Mouse (Mus musculus): Measurements from ENCODE around the gene Sec61a2.

Sec61a2 gene

GRCm38 (mm10) chr2:5894843-5895570 lies at the start of gene Sec61a2:
Gene Sec61a2 (minus strand): TSS chr2:5895432.
- DNase-seq (ENCODE audit: low spot score in 2 of 2): peak; percentile 92 to 99

GRCm38 (mm10) chr2:5943071-5943470 lies 47.8 kb upstream of the Sec61a2 start:
- no peak for DNase-seq (ENCODE audit: low spot score in 2 of 2)

GRCm38 (mm10) chr2:5942416-5943032 lies 47.3 kb upstream of the Sec61a2 start, which contains the start of gene Dhtkd1:
Gene Dhtkd1 (minus strand): TSS chr2:5942792.
- DNase-seq (ENCODE audit: low spot score in 2 of 2): peak in 1 of 2 experiments; percentile 70

- DNase-seq (ENCODE audit: low spot score in 2 of 2): no peak
Measured at GRCm38 (mm10) chr2:5941861-5942415, 46.7 kb upstream of the Sec61a2 start.

GRCm38 (mm10) chr2:5940936-5941335 lies 45.7 kb upstream of the Sec61a2 start:
- DNase-seq (ENCODE audit: low spot score in 2 of 2): no peak

- DNase-seq (ENCODE audit: low spot score in 2 of 2): no peak
Measured at GRCm38 (mm10) chr2:5939911-5940310, 44.7 kb upstream of the Sec61a2 start.

GRCm38 (mm10) chr2:5939319-5939718 lies 44.1 kb upstream of the Sec61a2 start:
- no peak for DNase-seq (ENCODE audit: low spot score in 2 of 2)

- DNase-seq (ENCODE audit: low spot score in 2 of 2): no peak
Measured at GRCm38 (mm10) chr2:5936550-5936949, 41.3 kb upstream of the Sec61a2 start.

- no peak for DNase-seq (ENCODE audit: low spot score in 2 of 2)
Measured at GRCm38 (mm10) chr2:5936068-5936467, 40.8 kb upstream of the Sec61a2 start.

- no peak for DNase-seq (ENCODE audit: low spot score in 2 of 2)
Measured at GRCm38 (mm10) chr2:5934936-5935335, 39.7 kb upstream of the Sec61a2 start.

- DNase-seq (ENCODE audit: low spot score in 2 of 2): no peak
Measured at GRCm38 (mm10) chr2:5931938-5932337, 36.7 kb upstream of the Sec61a2 start.

GRCm38 (mm10) chr2:5930291-5931054 lies 35.2 kb upstream of the Sec61a2 start:
- DNase-seq (ENCODE audit: low spot score in 2 of 2): no peak

- DNase-seq (ENCODE audit: low spot score in 2 of 2): no peak
Measured at GRCm38 (mm10) chr2:5929793-5930192, 34.6 kb upstream of the Sec61a2 start.

- no peak for DNase-seq (ENCODE audit: low spot score in 2 of 2)
Measured at GRCm38 (mm10) chr2:5927481-5927880, 32.2 kb upstream of the Sec61a2 start.

- no peak for DNase-seq (ENCODE audit: low spot score in 2 of 2)
Measured at GRCm38 (mm10) chr2:5923786-5924185, 28.6 kb upstream of the Sec61a2 start.

GRCm38 (mm10) chr2:5922823-5923222 lies 27.6 kb upstream of the Sec61a2 start:
- DNase-seq (ENCODE audit: low spot score in 2 of 2): no peak

- DNase-seq (ENCODE audit: low spot score in 2 of 2): no peak
Measured at GRCm38 (mm10) chr2:5911282-5911965, 16.2 kb upstream of the Sec61a2 start.

GRCm38 (mm10) chr2:5906625-5907024 lies 11.4 kb upstream of the Sec61a2 start:
- DNase-seq (ENCODE audit: low spot score in 2 of 2): no peak

- DNase-seq (ENCODE audit: low spot score in 2 of 2): peak in 1 of 2 experiments; percentile 48
Measured at GRCm38 (mm10) chr2:5906092-5906491, 10.9 kb upstream of the Sec61a2 start.

GRCm38 (mm10) chr2:5900145-5900544 lies 4.9 kb upstream of the Sec61a2 start:
- no peak for DNase-seq (ENCODE audit: low spot score in 2 of 2)

GRCm38 (mm10) chr2:5894296-5894695 lies 936 bp downstream of the Sec61a2 start:
- DNase-seq (ENCODE audit: low spot score in 2 of 2): no peak

- peak; percentile 35 to 43 for DNase-seq (ENCODE audit: low spot score in 2 of 2)
Measured at GRCm38 (mm10) chr2:5889412-5889811, 5.8 kb downstream of the Sec61a2 start.
